18 mouse cellular contexts compared by ENCODE assay signal in the genomic region with DNA sequence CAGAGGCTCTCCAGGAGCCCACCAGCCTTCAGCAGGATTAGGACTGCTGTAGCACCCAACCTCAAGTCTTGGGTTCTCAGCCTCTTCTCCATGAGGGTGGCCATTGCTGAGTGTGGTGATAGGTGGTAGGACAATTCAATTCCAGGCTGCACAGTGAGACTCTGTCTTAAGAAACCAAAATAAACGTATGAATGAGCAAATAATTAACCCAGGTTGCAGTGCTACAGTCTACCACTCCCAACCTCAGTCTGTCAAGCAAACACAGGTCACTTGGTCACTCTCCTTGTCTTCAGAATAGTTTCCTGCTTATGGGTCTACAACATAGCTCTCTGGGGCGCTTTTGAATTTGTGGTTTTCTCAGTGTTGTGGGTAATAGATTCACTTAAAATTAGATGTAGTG.
DNase-seq lines count a peak whose midpoint lies in the region; ATAC-seq lines count a peak whose summit lies in the region.
"Had no signal": no experiment of that assay in that cellular context is flagged by ENCODE, and none has a peak within 500 bp of the region (broad histone marks: within the 10 kb centered on the region; RNA-seq: fewer than 3 reads in every experiment).

No protein-coding gene starts in this region.

- no peaks in the 10 kb centered on the region for H3K36me3 ChIP-seq in kidney, embryonic 16.5 days (ENCODE audit: insufficient read depth, low read length)
- no peaks in the 10 kb centered on the region for H3K36me3 ChIP-seq in intestine, embryonic 16.5 days (ENCODE audit: control insufficient read depth, insufficient read depth, low read length)
- no peaks in the 10 kb centered on the region for H3K36me3 ChIP-seq in stomach, embryonic 15.5 days
- H3K36me3 ChIP-seq: embryonic facial prominence, embryonic 10.5 days; heart, embryonic 13.5 days had no signal

- H3K27ac ChIP-seq in kidney, embryonic 16.5 days (ENCODE audit: low read length) = no peak overlapping the region
- peak overlapping the region; percentile 23; the same call in 1 of the 2 replicates for H3K27ac ChIP-seq in intestine, embryonic 16.5 days (ENCODE audit: low read length)
- no peak overlapping the region for H3K27ac ChIP-seq in stomach, embryonic 15.5 days
- H3K27ac ChIP-seq: embryonic facial prominence, embryonic 10.5 days; forebrain, embryonic 13.5 days; heart, embryonic 13.5 days had no signal

- peaks cover 35% of the 10 kb centered on the region for H3K4me1 ChIP-seq in kidney, embryonic 16.5 days (ENCODE audit: insufficient read depth, low read length)
- no peaks in the 10 kb centered on the region for H3K4me1 ChIP-seq in intestine, embryonic 16.5 days (ENCODE audit: control insufficient read depth, insufficient read depth, low read length)
- no peaks in the 10 kb centered on the region for H3K4me1 ChIP-seq in stomach, embryonic 15.5 days
- H3K4me1 ChIP-seq: heart, embryonic 13.5 days had no signal

- no peak overlapping the region for H3K4me3 ChIP-seq in kidney, embryonic 16.5 days (ENCODE audit: low read length)
- no peak overlapping the region for H3K4me3 ChIP-seq in intestine, embryonic 16.5 days (ENCODE audit: low read length)
- H3K4me3 ChIP-seq in stomach, embryonic 15.5 days (replicated peaks) = no peak overlapping the region
- H3K4me3 ChIP-seq: embryonic facial prominence, embryonic 10.5 days; forebrain, embryonic 13.5 days; heart, embryonic 13.5 days had no signal

- intact Hi-C loops in left cerebral cortex, postnatal 25 days (cut with DNase I) = no loop called here

- no peaks in the 10 kb centered on the region for H3K9me3 ChIP-seq in kidney, embryonic 16.5 days (ENCODE audit: low read length)
- no peaks in the 10 kb centered on the region for H3K9me3 ChIP-seq in intestine, embryonic 16.5 days (ENCODE audit: control insufficient read depth, low read length)
- H3K9me3 ChIP-seq in stomach, embryonic 15.5 days = no peaks in the 10 kb centered on the region
- H3K9me3 ChIP-seq: embryonic facial prominence, embryonic 10.5 days; forebrain, embryonic 13.5 days; heart, embryonic 13.5 days had no signal

- DNase-seq in kidney, postnatal 14 days = no peak
- no peak for DNase-seq in embryo, embryonic 9.5 days (ENCODE audit: extremely low spot score)
- DNase-seq in left cerebral cortex, postnatal 25 days (ENCODE audit: low spot score in 2 of 2) = no peak
- DNase-seq: adrenal gland, adult 2 months; adrenal gland, postnatal 25 days; cerebellum, adult 18-20 months; cerebellum, adult 9-11 months; cerebellum, postnatal 36 days; forebrain, postnatal 0 days; gastrocnemius, postnatal 25 days; heart, postnatal 36 days had no signal

- no peak overlapping the region for H3K9ac ChIP-seq in kidney, embryonic 16.5 days (replicated peaks; ENCODE audit: low read length)
- H3K9ac ChIP-seq in intestine, embryonic 16.5 days (ENCODE audit: low read depth, low read length) = no peak overlapping the region
- no peak overlapping the region for H3K9ac ChIP-seq in stomach, embryonic 15.5 days
- H3K9ac ChIP-seq: forebrain, embryonic 13.5 days; forebrain, postnatal 0 days; heart, embryonic 13.5 days had no signal

- peak; percentile 47 for ATAC-seq in kidney, embryonic 16.5 days (ENCODE audit: low FRiP score, low TSS enrichment)
- peak; percentile 98 for ATAC-seq in intestine, embryonic 16.5 days
- peak; percentile 43 for ATAC-seq in stomach, embryonic 15.5 days (ENCODE audit: insufficient read depth, low FRiP score, low read depth)
- ATAC-seq in CD4-positive, CD25-positive, alpha-beta regulatory T cell, adult 4 months = no peak
- ATAC-seq: forebrain, embryonic 13.5 days; forebrain, postnatal 0 days had no signal

- H3K27me3 ChIP-seq in kidney, embryonic 16.5 days (ENCODE audit: insufficient read depth, low read length) = no peaks in the 10 kb centered on the region
- no peaks in the 10 kb centered on the region for H3K27me3 ChIP-seq in intestine, embryonic 16.5 days (replicated peaks; ENCODE audit: control insufficient read depth, insufficient read depth, low read length)
- no peaks in the 10 kb centered on the region for H3K27me3 ChIP-seq in stomach, embryonic 15.5 days (replicated peaks)
- H3K27me3 ChIP-seq: forebrain, embryonic 13.5 days; heart, embryonic 13.5 days had no signal

- 47% methylated on average over 2 of the region's 2 CpGs for WGBS in kidney, embryonic 16.5 days
- 44% methylated on average over 2 of the region's 2 CpGs for WGBS in intestine, embryonic 16.5 days
- WGBS in stomach, embryonic 15.5 days = 59% methylated on average over 2 of the region's 2 CpGs

- no peak overlapping the region for H3K4me2 ChIP-seq in kidney, embryonic 16.5 days (replicated peaks; ENCODE audit: low read depth, low read length)
- peak overlapping the region; percentile 6; the same call in 1 of the 2 replicates for H3K4me2 ChIP-seq in intestine, embryonic 16.5 days (ENCODE audit: low read depth, low read length)
- H3K4me2 ChIP-seq in stomach, embryonic 15.5 days = no peak overlapping the region
- H3K4me2 ChIP-seq: forebrain, embryonic 13.5 days; heart, embryonic 13.5 days had no signal
